Mouse (Mus musculus) effector memory CD4-positive, alpha-beta T cell, adult 5 months (primary cell): Measurements from ENCODE around the gene Cdc40. TPM values are rescaled to one million over a fixed set of nuclear protein-coding genes. Genes with fewer than 3 reads are reported as not detected.

Experiments
- polyA plus RNA-seq: library from polyadenylated mRNA; unstranded; fragments of 100-300 nt; shearing (Covaris generic); gene quantifications from one replicate; pipeline ENCODE4 v1.2.1, GENCODE M21; 2017

Gene Cdc40
- polyA plus RNA-seq: 55.0 TPM

DNA sequence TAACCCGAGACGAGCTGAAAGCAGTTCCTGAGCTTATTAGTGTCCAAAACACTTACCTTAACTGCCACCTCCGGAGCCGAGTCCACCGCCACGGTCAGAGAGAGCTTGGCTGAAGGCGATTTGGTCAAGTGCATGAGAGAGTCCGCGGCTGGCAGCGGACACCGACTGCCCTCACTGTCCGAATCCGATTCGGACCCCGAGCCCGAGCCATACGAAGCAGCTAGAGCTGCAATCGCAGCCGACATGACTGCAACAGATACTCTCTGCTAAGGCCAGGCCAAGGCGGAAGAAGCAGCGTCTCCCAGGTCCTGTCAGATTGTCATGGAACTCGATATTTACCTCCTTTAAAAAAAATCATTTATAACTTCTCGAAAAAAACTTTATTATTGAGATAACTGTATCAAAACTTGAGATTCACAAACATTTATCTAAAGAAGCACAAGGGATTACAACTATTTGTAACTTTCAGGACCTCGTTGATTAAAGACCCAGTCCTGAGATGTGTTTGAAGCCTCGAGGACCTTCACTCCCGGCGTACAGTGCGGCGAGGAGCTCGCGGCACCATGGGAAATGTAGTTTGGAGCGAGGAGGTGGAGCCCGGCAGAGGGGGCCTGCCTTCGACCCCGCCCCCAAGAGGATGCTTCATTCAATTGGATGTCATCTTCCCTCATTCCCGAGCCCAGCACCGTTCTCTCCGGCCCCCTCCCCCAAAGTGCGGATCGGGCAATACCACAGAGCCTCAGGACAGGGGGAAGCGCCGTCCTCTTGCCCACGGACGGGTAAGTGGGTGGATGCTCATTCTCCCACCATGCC is at the start of gene Cdc40, which contains the start of gene Wasf1:
Gene Cdc40, minus strand, starts transcription at position 481 of the 813 bp plus-strand sequence.
Gene Wasf1, plus strand, starts transcription at position 645 of the 813 bp plus-strand sequence.

Other genes with a start within 250 kb of the Cdc40 start
- not detected for gene Mettl24, start 200.0 kb downstream of the Cdc40 start, polyA plus RNA-seq
- not detected for gene Wasf1, start 164 bp upstream of the Cdc40 start, polyA plus RNA-seq
- not detected for gene Gpr6, start 189.0 kb upstream of the Cdc40 start, polyA plus RNA-seq